Mouse (Mus musculus): ENCODE results near the gene Hexb. TPM values are rescaled to one million over a fixed set of nuclear protein-coding genes. Genes with fewer than 3 reads are reported as not detected.

Hexb gene
- polyA plus RNA-seq, 1 experiment = 21.4 TPM

- Histone ChIP-seq H3K79me2 (ENCODE audit: control insufficient read depth, insufficient read depth) (no peaks in the 10 kb centered on the region), H3K36me3 (ENCODE audit: control insufficient read depth, insufficient read depth) (no peaks in the 10 kb centered on the region), H3K79me3 (ENCODE audit: low read depth) (no peaks in the 10 kb centered on the region), H3K27me3 (ENCODE audit: control insufficient read depth, insufficient read depth, insufficient read length) (no peaks in the 10 kb centered on the region), H3ac (ENCODE audit: control insufficient read depth, insufficient read length, low read depth) (no peak overlapping the region), H3K4me3 (ENCODE audit: insufficient read depth, poor library complexity, severe bottlenecking) (no peak overlapping the region)
- TF ChIP-seq CEBPB (IDR thresholded peaks at IDR 0.05; ENCODE audit: low read depth) (no peak), FOSL1 (IDR thresholded peaks at IDR 0.05; ENCODE audit: insufficient read depth, low read length, poor library complexity, severe bottlenecking) (no peak), MYOD1 (IDR thresholded peaks at IDR 0.05; ENCODE audit: control insufficient read depth, insufficient read length, low read depth) (no peak), CTCF (IDR thresholded peaks at IDR 0.05; ENCODE audit: control insufficient read depth, insufficient read depth, insufficient read length) (no peak), MAX (IDR thresholded peaks at IDR 0.05) (no peak), USF1 (IDR thresholded peaks at IDR 0.05; ENCODE audit: low read depth) (no peak), MYOG (IDR thresholded peaks at IDR 0.05; ENCODE audit: control insufficient read depth, extremely low read depth, insufficient read length) (no peak)
Measured at GRCm38 (mm10) chr13:97220022-97220421, 21.9 kb upstream of the Hexb start.

DNA sequence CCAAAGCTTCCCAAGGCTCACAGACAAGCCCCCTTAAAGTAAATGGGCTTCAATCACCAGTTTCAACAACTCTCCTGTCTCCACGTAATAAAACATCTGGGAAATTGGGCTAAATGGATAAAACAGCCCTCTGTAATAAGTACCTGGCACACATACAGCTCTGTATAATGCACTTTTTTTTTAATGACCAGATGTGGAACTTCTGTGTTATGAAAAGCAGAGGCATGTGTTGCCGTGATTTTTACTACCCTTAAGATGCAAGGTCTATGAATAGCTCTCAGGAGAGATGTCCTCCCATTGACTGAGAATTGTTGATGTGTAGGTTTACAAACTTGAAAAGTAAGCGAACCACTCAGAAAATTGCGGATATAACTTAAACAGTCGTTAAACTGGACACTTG lies 18.0 kb upstream of the Hexb start:
- Histone ChIP-seq H3ac (ENCODE audit: control insufficient read depth, insufficient read length, low read depth) (no peak overlapping the region), H3K36me3 (ENCODE audit: control insufficient read depth, insufficient read depth) (no peaks in the 10 kb centered on the region), H3K27me3 (ENCODE audit: control insufficient read depth, insufficient read depth, insufficient read length) (no peaks in the 10 kb centered on the region), H3K79me2 (ENCODE audit: control insufficient read depth, insufficient read depth) (no peaks in the 10 kb centered on the region), H3K79me3 (ENCODE audit: low read depth) (no peaks in the 10 kb centered on the region), H3K4me3 (ENCODE audit: insufficient read depth, poor library complexity, severe bottlenecking) (no peak overlapping the region)
- TF ChIP-seq CEBPB (IDR thresholded peaks at IDR 0.05; ENCODE audit: low read depth) = no peak
- TF ChIP-seq CTCF (IDR thresholded peaks at IDR 0.05; ENCODE audit: control insufficient read depth, insufficient read depth, insufficient read length) = no peak
- TF ChIP-seq MAX (IDR thresholded peaks at IDR 0.05) = no peak
- no peak for TF ChIP-seq FOSL1 (IDR thresholded peaks at IDR 0.05; ENCODE audit: insufficient read depth, low read length, poor library complexity, severe bottlenecking)
- TF ChIP-seq USF1 (IDR thresholded peaks at IDR 0.05; ENCODE audit: low read depth) = no peak
- no peak for TF ChIP-seq MYOD1 (IDR thresholded peaks at IDR 0.05; ENCODE audit: control insufficient read depth, insufficient read length, low read depth)
- no peak for TF ChIP-seq MYOG (IDR thresholded peaks at IDR 0.05; ENCODE audit: control insufficient read depth, extremely low read depth, insufficient read length)

DNA sequence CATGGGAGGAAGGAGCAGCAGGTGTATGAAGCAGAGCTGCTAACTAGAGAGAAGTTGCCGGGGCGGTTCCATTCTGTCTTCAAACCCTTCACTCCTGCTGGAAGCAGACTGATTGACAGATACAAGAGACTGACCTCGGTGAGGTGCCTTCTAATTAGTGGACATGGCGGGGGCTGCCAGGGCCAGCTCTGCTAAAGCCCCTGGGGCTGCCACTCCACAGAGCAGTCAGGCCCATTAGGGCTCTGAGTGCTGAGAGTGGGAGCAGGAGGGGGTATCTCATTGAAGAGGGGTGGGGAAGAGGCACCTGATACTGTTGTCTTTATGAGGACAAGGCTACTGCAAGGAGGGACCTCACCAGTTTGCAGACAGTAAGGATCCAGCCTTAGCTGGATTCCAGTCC lies 17.4 kb upstream of the Hexb start:
- Histone ChIP-seq H3K4me3 (ENCODE audit: insufficient read depth, poor library complexity, severe bottlenecking) (no peak overlapping the region), H3ac (ENCODE audit: control insufficient read depth, insufficient read length, low read depth) (no peak overlapping the region), H3K27me3 (ENCODE audit: control insufficient read depth, insufficient read depth, insufficient read length) (no peaks in the 10 kb centered on the region), H3K79me2 (ENCODE audit: control insufficient read depth, insufficient read depth) (no peaks in the 10 kb centered on the region), H3K36me3 (ENCODE audit: control insufficient read depth, insufficient read depth) (no peaks in the 10 kb centered on the region), H3K79me3 (ENCODE audit: low read depth) (no peaks in the 10 kb centered on the region)
- TF ChIP-seq CTCF (IDR thresholded peaks at IDR 0.05; ENCODE audit: control insufficient read depth, insufficient read depth, insufficient read length) = no peak
- no peak for TF ChIP-seq USF1 (IDR thresholded peaks at IDR 0.05; ENCODE audit: low read depth)
- no peak for TF ChIP-seq MYOD1 (IDR thresholded peaks at IDR 0.05; ENCODE audit: control insufficient read depth, insufficient read length, low read depth)
- no peak for TF ChIP-seq MAX (IDR thresholded peaks at IDR 0.05)
- TF ChIP-seq FOSL1 (IDR thresholded peaks at IDR 0.05; ENCODE audit: insufficient read depth, low read length, poor library complexity, severe bottlenecking) = no peak
- TF ChIP-seq CEBPB (IDR thresholded peaks at IDR 0.05; ENCODE audit: low read depth) = no peak
- no peak for TF ChIP-seq MYOG (IDR thresholded peaks at IDR 0.05; ENCODE audit: control insufficient read depth, extremely low read depth, insufficient read length)

- Histone ChIP-seq H3K27me3 (ENCODE audit: control insufficient read depth, insufficient read depth, insufficient read length) (no peaks in the 10 kb centered on the region), H3K79me3 (ENCODE audit: low read depth) (no peaks in the 10 kb centered on the region), H3K36me3 (ENCODE audit: control insufficient read depth, insufficient read depth) (no peaks in the 10 kb centered on the region), H3ac (ENCODE audit: control insufficient read depth, insufficient read length, low read depth) (no peak overlapping the region), H3K4me3 (ENCODE audit: insufficient read depth, poor library complexity, severe bottlenecking) (no peak overlapping the region), H3K79me2 (ENCODE audit: control insufficient read depth, insufficient read depth) (no peaks in the 10 kb centered on the region)
- TF ChIP-seq FOSL1 (IDR thresholded peaks at IDR 0.05; ENCODE audit: insufficient read depth, low read length, poor library complexity, severe bottlenecking) (no peak), MYOG (IDR thresholded peaks at IDR 0.05; ENCODE audit: control insufficient read depth, extremely low read depth, insufficient read length) (no peak), USF1 (IDR thresholded peaks at IDR 0.05; ENCODE audit: low read depth) (no peak), CEBPB (IDR thresholded peaks at IDR 0.05; ENCODE audit: low read depth) (no peak), CTCF (IDR thresholded peaks at IDR 0.05; ENCODE audit: control insufficient read depth, insufficient read depth, insufficient read length) (no peak), MYOD1 (IDR thresholded peaks at IDR 0.05; ENCODE audit: control insufficient read depth, insufficient read length, low read depth) (no peak), MAX (IDR thresholded peaks at IDR 0.05) (no peak)
Measured at GRCm38 (mm10) chr13:97214583-97215268, 16.6 kb upstream of the Hexb start.

DNA sequence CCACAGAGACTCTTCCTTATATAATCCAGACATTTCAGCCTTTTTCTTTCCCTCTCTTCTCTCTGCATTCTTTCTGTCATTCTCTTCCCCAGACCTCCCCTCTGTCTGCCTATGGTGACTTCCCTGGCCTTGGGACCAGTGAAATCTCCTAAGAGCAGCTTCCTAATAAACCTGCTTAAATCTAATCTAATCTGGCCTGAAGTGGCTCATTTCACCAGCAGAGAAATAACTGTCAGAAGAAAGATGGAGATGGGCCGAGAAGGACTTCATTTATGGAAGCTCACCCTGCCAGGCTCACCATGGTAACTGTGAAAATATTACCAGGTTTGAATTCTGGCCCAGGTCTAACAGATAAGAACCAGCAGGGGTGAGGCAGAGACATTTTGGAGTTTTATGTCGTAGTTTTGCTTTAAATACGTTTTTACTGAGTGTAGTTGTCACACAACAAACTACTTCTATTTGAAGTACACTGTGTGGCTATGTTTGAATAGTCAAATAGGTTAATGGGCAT lies 10.4 kb upstream of the Hexb start:
- no peak for TF ChIP-seq USF1 (IDR thresholded peaks at IDR 0.05; ENCODE audit: low read depth)
- TF ChIP-seq MYOD1 (IDR thresholded peaks at IDR 0.05; ENCODE audit: control insufficient read depth, insufficient read length, low read depth) = no peak
- no peak for TF ChIP-seq MYOG (IDR thresholded peaks at IDR 0.05; ENCODE audit: control insufficient read depth, extremely low read depth, insufficient read length)
- TF ChIP-seq FOSL1 (IDR thresholded peaks at IDR 0.05; ENCODE audit: insufficient read depth, low read length, poor library complexity, severe bottlenecking) = no peak
- TF ChIP-seq CTCF (IDR thresholded peaks at IDR 0.05; ENCODE audit: control insufficient read depth, insufficient read depth, insufficient read length) = no peak
- Histone ChIP-seq H3K79me3 (ENCODE audit: low read depth) (no peaks in the 10 kb centered on the region), H3K36me3 (ENCODE audit: control insufficient read depth, insufficient read depth) (no peaks in the 10 kb centered on the region), H3K27me3 (ENCODE audit: control insufficient read depth, insufficient read depth, insufficient read length) (no peaks in the 10 kb centered on the region), H3K4me3 (ENCODE audit: insufficient read depth, poor library complexity, severe bottlenecking) (no peak overlapping the region), H3ac (ENCODE audit: control insufficient read depth, insufficient read length, low read depth) (no peak overlapping the region), H3K79me2 (ENCODE audit: control insufficient read depth, insufficient read depth) (no peaks in the 10 kb centered on the region)

Measured in C2C12 (cell line).